Mouse (Mus musculus) thymus, postnatal 14 days (tissue): ENCODE measurements around the gene Plin5.
"Not testable (repeated sequence)": the region's sequence is repeated elsewhere in the genome, so short reads cannot be mapped to it uniquely, and the experiment has no call there.

Experiments
- DNase-seq: peaks from one replicate; pipeline ENCODE4 v3.0.0; 2021

The Plin5 gene

DNA sequence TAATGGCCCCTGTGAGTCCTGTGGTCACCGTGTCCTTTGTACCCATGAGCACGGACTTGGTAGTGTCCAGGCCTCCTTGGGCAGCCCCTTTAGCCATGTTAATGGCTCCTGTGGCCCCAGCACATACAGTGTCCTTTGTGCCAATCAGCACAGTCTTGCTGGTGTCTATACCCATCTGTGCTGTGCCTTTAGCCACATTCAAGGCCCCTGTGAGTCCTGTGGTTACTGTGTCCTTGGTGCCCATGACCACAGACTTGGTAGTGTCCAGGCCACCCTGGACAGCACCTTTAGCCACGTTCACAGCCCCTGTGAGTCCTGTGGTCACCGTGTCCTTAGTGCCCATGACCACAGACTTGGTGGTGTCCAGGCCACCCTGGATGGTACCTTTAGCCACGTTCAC is 12.6 kb downstream of the Plin5 start:
- DNase-seq, result not testable (repeated sequence)

DNA sequence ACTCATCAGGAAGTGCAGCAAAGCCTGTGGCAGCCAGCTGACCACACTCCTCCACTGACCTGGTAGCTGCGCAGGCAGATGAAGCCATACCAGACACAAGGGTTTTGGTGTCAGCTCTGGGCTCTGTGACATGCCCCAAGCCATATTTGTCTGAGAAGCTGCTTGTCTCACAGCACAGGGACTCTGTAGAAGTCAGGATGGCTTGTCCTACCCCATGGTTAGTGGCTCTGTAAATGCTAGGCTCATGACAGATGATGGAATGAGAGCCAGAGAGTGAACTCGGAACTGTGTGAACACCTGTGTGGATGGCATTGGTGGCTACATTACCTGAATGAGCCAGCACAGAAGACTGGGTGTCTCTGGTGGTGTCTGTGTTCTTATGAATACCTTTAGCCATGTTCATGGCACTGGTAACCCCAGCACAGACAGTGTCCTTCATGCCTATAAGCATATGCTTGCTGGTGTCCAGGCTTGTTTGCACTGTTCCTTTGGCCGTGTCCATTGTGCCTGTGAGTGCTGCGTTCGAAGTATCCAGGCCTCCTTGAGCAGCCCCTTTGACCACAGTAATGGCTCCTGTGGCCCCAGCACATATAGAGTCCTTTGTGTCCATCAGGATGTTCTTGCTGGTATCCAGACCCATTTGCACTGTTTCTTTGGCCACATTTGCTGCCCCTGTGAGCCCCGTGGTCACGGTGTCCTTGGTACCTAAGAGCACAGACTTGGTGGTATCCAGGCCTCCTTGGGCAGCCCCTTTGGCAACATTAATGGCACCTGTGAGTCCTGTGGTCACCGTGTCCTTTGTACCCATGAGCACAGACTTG is 13.7 kb downstream of the Plin5 start:
- DNase-seq, result no peak

DNA sequence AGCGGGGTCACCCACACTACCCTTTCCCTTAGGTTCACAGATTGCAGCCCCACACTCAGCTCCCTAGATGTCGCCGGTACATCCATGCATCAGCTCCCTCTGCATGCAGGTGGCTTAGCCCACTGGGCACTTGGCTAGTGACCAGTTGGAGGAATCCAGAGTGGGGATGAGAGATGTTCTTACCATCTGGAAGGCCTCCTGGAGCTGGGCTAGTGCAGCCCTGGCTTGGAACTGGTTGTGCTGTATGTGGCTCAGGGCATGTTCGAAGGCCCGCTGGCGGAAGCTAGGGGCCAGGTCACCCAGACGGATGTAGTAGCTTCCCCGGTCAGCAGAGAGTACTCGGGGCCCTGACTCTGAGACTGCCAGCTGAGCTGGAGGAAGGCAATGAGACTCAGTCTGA is 14.5 kb downstream of the Plin5 start:
- DNase-seq, result no peak

DNA sequence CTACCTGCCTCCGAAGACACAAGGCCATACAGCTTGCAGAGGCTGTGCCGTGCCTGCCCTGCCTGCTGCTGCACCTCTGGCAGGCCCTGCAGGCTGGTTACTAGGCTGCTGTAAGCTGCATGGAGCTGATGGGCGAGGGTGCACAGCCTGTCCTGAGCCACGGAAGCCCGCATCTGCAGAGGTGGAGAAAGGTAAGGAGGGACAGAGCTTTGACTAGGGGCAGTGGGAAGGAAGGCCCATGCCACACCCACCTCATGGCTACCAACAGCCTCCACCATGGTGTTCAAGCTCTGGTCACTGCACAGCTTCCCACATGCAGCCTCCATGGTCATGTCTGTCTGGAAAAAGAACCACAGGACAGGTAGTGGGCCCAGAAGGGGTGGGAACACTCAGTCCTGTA is 15.2 kb downstream of the Plin5 start:
- DNase-seq, result no peak

DNA sequence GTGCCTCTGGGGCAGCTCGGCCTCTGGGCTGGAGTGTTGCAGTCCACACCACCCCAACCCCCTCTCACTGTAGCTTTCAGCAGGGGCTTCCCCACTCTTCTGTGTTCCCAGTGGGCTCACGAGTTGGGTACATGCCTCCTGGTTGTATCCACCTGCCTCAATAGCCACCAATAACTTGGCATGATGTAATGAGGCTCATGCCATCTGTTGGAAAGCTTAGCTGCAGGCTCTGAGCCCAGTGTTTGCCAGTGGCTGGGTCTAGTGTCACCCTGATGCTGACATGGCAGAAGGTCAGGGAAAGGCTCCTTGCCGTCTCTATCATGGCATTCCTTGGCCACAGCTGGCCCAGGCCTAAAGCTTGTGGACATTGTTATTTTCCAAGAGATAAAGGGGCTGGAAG is 16.6 kb downstream of the Plin5 start:
- DNase-seq, result no peak

DNA sequence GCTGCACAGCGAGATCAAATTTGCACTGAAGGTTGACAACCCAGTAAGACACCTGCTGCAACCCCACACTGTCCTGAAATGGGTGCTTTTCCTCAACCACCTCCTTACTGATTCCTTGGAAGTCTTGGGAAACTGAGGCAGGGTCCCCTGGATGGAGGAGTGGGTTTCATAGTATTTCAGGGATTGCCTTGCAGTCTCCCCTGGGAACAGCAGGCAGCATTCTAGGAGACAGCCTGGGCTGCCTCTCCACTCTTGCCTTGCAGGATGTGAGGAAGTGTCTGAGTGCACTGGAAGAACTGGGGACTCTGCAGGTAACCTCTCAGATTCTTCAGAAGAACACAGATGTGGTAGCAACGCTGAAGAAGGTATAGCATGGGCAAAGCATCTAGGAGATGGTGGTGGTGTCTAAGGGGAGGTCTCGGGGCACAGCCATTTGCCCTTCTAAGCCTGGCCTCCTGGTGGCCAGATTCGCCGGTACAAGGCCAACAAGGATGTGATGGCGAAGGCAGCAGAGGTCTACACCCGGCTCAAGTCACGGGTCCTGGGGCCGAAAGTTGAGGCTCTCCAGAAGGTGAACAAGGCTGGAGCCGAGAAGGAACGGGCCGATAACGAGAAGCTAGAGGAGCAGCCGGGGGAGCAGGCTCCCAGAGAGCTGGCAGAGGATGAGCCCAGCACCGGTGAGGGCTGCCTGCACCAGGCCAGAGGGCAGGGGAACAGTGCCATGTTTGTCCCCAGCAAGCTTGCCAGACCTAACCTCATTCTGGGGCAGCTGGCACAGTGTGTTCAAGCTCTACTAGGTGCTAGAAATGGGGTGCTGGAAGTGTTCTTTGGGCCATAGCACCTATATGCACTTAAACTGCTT is 18.5 kb downstream of the Plin5 start:
- no peak for DNase-seq

DNA sequence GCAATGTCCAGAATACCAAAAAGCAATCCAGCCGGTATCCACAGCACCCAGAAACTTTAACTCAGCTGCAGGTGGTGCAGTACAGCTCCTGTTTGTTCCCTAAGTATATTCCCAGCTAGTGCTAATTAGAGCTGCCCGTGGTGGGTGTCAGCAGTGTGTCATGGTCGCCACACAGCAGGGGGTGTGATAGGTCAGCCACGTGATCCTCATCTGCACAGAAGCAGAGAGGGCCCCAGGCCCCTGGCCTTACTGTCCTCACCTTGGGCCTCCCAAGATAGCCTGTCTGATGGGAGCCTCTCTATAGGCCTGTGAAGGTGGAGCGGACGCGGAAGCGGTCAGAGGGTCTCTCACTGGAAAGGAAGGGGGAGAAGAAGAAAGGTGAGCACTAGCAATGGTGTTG is 19.2 kb downstream of the Plin5 start:
- no peak for DNase-seq

DNA sequence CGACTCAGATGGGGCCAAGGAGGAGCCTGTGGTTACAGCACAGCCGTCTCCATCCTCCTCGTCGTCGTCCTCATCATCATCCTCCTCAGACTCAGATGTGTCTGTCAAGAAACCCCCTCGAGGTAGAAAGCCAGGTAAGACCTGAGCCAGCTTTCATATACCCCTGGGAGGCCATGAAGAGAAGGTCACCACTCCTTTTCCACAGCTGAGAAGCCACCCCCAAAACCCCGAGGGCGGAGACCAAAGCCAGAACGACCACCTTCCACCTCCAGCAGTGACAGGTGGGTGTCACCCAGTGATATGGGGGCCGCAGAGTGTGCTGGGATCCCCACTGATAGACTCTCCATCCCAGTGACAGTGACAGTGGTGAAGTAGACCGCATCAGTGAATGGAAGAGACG is 20.5 kb downstream of the Plin5 start:
- DNase-seq, result no peak

DNA sequence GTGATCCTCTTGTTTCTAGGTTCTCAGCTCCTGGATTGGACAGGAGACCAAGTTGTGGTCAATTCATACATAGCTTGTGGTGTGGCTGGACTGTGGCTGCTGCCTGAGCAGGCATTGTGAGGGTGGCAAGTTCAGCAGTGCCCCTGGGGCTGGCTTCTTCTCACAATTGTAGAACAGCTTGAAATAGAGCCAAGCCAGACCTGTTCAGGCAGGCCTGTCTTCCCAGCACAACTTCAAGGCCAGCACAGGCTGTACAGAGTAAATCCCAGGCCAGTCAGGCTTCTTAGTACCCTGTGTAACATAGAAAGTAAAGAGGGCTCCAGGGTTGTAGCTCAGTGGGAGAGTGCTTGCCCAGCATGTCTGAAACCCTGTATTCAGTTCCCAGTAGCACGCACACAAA is 24.6 kb downstream of the Plin5 start:
- no peak for DNase-seq

DNA sequence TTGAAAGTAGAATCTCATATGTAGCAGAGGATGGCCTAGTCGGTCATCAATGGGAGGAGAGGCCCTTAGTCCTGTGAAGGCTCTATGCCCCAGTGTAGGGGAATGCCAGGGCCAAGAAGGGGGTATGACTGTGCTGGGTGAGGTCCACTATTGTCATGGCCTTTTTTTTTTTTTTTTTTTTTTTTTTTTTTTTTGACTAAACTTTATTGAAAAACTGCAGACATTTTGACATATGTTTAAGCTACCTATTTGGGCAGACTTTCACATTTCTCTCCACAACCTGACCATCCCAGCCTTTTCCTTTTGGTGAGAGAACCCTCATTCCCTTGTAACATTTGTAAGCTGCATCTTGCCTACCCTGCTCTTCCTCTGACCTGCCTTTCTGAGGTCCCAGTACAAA is 25.1 kb downstream of the Plin5 start:
- no peak for DNase-seq

DNA sequence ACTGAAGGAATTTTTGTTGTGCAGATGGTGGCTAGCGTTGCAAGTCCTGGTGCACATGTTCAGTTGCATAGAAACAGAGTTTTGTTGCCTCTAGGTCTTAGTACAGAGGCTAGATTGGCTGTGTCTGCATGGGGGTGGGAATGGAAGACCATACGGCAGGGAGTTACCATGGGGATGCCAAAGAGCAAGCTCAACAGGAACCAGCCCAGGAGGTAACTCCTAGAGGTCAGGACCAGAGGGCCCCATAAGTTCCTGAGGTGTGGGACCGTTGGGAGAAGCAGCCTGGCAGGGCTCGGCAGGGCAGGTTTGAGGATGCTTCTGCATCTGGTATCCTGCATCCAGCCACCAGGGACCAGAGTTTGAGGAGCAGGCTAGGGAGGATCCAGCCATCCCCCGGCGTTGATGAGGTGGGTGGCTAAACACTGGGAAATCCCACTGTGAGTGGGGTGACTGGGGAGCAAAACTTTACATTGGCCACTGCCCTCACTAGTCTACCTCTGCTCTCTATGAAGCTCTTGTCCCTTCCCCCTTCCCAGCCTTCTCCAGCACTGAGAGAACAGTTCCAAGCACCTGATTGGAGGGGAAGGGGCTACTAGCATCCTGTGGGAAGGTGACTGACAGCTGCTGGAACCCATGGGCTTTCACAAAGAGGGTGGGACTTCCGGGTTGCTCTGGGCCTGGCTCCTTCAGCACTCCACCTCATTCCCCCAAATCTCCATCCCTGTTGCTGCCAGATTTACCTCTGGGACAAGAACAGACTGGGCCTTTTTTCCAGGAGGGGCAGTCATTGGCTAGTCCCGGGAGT is 36.4 kb downstream of the Plin5 start:
- peak; percentile 21 for DNase-seq

DNA sequence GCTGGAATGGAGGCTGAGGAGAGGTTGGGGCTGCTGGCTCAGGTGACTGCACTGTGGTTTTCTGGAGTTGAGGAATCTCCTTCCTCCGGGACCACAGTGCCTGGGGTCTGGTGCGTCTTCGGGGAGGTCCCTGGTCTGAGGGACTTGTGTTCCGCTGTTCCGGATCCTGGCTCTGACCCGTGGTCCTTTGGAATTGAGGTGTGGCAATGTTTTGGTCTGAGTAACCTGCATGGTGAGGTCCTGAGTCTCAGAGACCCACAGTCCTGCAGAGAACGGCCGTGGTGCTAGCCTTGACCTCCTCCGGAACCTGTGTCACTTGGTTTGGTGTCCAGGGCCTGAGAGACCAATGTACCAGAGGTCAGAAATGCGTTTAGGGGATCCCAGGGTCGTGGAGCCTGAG is 37.5 kb downstream of the Plin5 start:
- DNase-seq, result peak; percentile 41

DNA sequence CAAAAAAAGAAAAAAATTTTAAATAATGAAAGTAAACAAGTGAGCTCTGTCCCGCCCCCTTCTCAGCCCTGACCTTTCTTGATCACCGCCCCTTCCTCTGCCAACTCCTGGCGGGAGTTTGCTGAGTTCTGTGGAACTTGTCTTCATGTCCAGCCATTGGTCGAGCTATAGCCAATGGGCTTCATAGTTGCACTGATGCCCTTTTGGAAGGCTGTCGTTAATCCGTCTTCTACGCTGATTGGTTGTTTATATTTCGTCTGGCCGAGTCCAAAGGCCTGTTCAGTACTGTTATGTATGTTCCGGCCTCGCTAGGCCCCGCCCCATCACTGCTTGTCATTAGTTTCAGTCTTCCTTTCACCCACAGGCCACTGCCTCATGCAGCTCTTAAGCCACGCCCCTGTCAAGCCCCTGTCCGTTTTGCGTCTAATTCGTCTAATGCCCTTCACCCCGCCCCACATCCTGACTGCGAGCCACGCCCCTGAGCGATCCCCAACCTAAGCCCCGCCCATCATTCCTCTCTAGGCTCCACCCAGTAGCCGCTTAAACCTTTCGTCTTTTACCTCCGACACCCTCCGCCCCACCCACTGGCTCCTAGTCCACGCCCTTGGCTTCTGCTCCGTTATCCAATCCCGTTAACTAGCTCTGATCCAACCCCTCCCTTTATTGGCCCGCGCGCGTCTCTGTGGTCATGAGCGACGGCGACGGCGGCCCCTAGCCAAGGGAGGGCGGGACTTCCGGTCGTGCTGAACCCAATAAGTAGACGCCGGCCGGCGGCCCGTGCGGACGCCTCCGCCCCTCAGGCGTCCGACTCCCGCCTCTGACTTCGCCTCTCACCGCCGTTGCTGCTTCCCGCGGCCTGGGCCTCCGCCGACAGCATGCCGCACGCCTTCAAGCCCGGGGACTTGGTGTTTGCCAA is 38.3 kb downstream of the Plin5 start, which contains the start of gene Hdgfl2:
Gene Hdgfl2 (plus strand): TSS at position 755 of the 916 bp plus-strand sequence.
- peak; percentile 100 for DNase-seq

DNA sequence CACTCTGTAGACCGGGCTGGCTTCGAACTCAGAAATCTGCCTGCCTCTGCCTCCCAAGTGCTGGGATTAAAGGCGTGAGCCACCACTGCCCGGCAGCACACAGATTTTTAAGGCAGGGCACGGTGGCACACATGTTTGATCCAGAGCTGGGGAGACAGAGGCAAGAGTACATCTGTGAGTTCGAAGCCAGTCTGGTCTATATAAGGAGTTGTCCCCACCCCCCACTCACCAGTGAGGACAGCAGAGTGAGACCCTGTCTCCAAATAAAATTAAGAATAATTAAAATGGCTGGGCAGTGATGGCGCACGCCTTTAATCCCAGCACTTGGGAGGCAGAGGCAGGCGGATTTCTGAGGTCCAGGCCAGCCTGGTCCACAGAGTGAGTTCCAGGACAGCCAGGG is 39.0 kb downstream of the Plin5 start:
- DNase-seq, result peak; percentile 35

DNA sequence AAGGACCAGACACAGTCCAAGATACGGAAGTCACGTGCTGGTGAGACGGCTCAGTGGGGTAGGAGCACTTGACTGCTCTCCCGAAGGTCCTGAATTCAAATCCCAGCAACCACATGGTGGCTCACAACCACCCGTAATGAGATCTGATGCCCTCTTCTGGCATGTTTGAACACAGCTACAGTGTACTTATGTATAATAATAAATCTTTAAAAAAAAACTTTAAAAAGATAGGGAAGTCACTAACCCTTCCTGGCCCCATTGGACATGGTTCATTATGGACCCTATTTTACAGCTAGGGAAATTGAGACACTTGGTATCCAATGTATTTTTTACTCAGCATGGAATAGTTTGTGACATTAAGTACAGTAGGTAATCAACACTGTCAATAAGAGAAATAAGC is 39.9 kb downstream of the Plin5 start:
- DNase-seq, result no peak

DNA sequence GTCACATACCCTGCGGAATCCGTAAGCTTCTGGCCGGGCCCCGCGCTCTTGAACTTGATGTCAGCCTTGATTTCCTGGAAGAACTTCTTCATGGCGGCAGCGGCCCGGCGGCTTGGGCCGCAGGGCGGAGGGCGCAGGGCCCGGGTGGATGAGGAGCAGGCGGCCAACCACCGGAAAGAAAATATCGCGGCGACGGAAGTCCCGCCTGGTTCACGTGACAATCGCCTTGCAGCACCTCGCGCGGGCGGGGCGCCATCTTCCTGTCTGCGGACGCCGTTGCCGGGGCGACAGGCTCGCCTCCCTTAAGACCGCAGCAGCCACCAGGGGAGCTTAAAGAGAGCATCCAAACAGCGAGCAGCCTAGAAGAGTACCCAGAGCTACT is 42.6 kb downstream of the Plin5 start, which contains the start of gene Ubxn6:
Gene Ubxn6 (minus strand): TSS at position 202 of the 382 bp plus-strand sequence.
- DNase-seq, result peak; percentile 98

DNA sequence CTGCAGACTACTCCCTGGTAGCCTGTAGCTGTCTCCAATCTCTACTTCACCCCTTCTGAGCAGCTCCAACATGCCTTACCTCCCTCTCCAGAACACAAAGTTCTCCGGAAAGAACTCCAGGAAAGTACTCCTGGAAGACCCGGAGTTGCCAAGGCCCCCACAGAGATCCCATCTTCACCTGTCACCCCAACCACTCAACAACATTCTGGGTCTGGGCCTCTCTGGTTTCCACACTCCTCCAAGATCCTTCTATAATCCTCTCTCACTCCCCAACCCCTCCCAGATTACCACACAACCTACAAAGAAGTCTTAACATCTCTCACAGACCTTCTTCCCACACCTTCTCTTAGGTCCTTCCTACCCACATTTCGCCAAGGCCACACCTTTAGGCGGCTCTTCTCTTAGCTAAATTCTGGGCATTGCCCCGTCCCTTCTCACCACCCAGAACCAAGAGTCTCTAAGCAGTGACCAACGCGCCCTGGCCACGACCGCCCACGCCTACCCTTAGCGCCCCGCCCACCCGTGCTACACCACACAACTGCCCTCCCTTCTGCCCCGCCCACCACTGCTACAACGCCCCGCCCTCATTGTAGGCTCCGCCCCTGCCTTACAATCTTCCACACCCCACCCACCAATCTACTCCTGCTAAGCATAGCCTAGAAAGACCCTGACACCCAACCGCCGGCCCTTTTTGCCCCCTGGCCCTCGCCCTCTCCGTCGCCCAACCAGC is 43.1 kb downstream of the Plin5 start:
- DNase-seq, result peak; percentile 85

DNA sequence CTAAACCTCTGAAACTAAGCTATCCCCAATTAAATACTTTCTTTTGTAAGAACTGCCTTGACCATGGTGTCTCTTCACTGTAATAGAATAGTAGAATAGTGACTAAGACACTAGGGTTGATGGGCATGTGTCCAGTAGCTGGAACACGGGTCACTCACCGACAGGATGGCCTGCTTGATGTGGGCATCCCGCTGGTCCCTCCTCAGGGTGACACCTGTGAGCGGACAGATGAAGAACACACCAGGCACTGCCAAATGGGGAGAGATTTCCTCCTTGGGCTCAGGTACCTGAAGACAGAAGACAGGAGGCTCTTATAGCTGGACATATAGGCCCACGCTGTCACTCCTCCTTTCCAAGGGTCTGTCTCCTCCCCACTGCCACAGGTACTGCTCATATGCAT is 45.2 kb downstream of the Plin5 start:
- no peak for DNase-seq

DNA sequence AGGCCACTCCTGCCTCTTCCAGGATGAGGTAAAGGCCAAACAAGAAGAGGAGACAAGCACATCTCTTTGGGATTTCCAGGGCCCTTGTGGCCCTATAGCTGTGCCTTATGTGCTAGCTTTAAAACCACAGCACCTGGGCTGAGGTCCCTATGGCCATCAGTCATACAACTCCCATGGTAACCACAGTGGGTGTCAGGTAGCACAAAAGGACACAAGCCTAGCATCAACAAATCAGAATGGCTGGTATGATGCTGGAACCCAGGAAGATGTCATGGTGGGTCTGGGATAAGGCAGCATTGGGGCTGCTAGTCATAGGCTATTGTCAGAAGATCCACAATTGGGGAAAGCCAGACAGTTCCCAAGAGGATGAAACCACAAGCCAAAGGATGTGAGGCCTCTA is 46.3 kb downstream of the Plin5 start:
- no peak for DNase-seq

DNA sequence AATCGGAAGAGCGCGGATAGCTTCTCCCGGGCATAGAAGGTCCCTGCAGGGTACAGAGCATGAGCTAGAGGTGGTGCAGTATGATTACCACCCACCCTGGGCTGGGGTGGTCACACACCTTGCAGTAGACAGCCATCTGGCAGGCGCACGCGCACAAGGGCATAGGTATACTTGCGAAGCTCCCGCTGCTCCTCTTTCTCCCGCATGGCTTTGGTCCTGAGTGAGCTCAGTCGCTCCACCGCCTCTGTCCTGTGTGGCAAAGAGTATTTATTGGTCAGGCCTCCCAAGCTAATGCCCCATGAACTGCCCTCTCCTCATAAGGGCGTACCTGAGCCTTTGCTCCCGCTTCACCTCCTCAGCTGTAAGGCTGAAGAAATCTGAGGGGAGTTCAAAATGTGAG is 48.3 kb downstream of the Plin5 start:
- no peak for DNase-seq

DNA sequence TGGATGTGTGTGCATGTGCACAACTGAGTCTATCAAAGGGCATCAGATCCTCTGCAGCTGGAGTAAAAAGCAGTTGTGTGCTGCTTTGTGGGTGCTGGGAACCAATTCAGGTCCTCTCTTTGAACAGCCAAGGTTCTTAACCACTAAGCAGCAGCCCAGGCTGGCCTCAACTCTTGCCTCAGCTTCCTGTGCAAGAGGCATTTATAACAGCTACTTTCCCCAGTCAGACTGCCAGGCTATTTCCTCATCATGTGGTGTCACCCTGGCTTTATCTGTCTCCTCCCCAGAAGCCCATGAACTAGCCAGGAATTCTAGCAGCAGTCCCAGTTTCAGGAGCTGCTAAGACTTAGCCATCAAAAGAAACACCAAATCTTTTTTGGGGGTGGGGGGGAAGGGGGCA is 50.9 kb downstream of the Plin5 start:
- DNase-seq, result no peak
